Mouse (Mus musculus) limb, embryonic 14.5 days (tissue): ENCODE measurements at regions not wholly inside any gene's neighbourhood (a gene's known extent, or its start where the extent isn't known, plus 50 kb on each side); places are given as distances from the start of the nearest gene placed in this dataset.

ENCODE experiments used
- ATAC-seq: fragments of 200-750 bp; cut with Nextera tagmentation; 2 replicates; pipeline ENCODE4 v1.8.0; 2017; ENCODE audit warnings: low read depth, moderate number of reproducible peaks, moderate TSS enrichment; ENCODE audit not compliant: low FRiP score
- DNase-seq: peaks from one replicate; pipeline ENCODE4 v3.0.0-alpha.2; 2015; ENCODE audit warnings: low spot score
- H3K27ac ChIP-seq: fragments of 300-500 bp; sonication (generic); replicated peaks from 2 replicates; pipeline ENCODE4 v1.5.1; 2014; ENCODE audit warnings: low read depth, mild to moderate bottlenecking, low read length, moderate library complexity, mixed read lengths
- H3K27me3 ChIP-seq: fragments of 300-500 bp; sonication (generic); 2 replicates; pipeline ENCODE4 v1.6.1; 2014; ENCODE audit warnings: low read length, mixed read lengths; ENCODE audit not compliant: control insufficient read depth, insufficient read depth
- H3K36me3 ChIP-seq: fragments of 300-500 bp; sonication (generic); 2 replicates; pipeline ENCODE4 v1.6.1; 2014; ENCODE audit warnings: mild to moderate bottlenecking, low read length, moderate library complexity, mixed read lengths; ENCODE audit not compliant: control insufficient read depth, insufficient read depth
- H3K4me1 ChIP-seq: fragments of 300-500 bp; sonication (generic); 2 replicates; pipeline ENCODE4 v1.6.1; 2014; ENCODE audit warnings: antibody characterized with exemption, low read length, mixed read lengths; ENCODE audit not compliant: control insufficient read depth, insufficient read depth
- H3K4me2 ChIP-seq: fragments of 300-500 bp; sonication (generic); replicated peaks from 2 replicates; pipeline ENCODE4 v1.6.1; 2014; ENCODE audit warnings: low read depth, mild to moderate bottlenecking, low read length, moderate library complexity; ENCODE audit not compliant: severe bottlenecking
- H3K4me3 ChIP-seq: fragments of 300-500 bp; sonication (generic); replicated peaks from 2 replicates; pipeline ENCODE4 v1.5.1; 2014; ENCODE audit warnings: low read length
- H3K9ac ChIP-seq: fragments of 300-500 bp; sonication (generic); 2 replicates; pipeline ENCODE4 v1.6.1; 2014; ENCODE audit warnings: mild to moderate bottlenecking, low read depth, low read length, moderate library complexity; ENCODE audit not compliant: severe bottlenecking
- H3K9me3 ChIP-seq: fragments of 300-500 bp; sonication (generic); 2 replicates; pipeline ENCODE4 v1.6.1; 2016; ENCODE audit warnings: low read length; ENCODE audit not compliant: control insufficient read depth
- POLR2A ChIP-seq: fragments of 200-500 bp; IDR thresholded peaks from 2 replicates; pipeline ENCODE4 v1.8.0; 2012; ENCODE audit warnings: inconsistent platforms, mild to moderate bottlenecking, moderate library complexity, borderline replicate concordance; ENCODE audit not compliant: insufficient read depth, insufficient read length; ENCODE audit errors: extremely low read depth
- WGBS: fragments of 180-500 bp; shearing (Covaris S2); extraction: QIAGEN DNeasy Blood & Tissue Kit; methylation state at CpG from one replicate; pipeline ENCODE4 v1.1.7; 2014; 5-methylcytosine and 5-hydroxymethylcytosine counted together

DNA sequence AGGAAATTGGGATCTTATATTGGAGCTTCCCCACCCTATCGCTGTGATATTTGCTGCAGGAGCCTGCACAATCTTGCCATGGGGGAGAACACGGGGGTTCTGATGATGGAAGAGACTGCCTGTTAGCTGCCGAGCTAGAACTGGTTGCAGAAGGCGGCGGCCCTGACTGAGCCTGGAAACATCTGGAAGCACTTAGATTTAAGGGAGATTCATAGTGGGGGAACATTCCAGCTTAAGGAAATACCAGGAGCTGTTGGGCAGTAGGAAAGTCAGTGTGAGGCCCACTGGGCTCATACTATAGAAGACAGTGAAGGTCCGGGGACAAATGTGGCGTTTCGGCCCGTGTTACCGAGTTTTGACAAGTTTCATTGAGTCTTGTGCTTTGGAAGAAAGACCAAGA, 353.6 kb upstream of the Zmiz1 start:
- no peak overlapping the region for H3K4me2 ChIP-seq
- no peak overlapping the region for H3K4me3 ChIP-seq
- H3K27me3 ChIP-seq: no peaks in the 10 kb centered on the region
- 30% methylated on average over 10 of the region's 10 CpGs for WGBS
- H3K36me3 ChIP-seq: no peaks in the 10 kb centered on the region
- TF ChIP-seq POLR2A: no peak
- H3K27ac ChIP-seq: peak overlapping the region; percentile 86
- no peak overlapping the region for H3K9ac ChIP-seq
- peak; percentile 76 for DNase-seq
- ATAC-seq: peak; percentile 85
- no peaks in the 10 kb centered on the region for H3K9me3 ChIP-seq
- peaks cover 30% of the 10 kb centered on the region for H3K4me1 ChIP-seq

GRCm38 (mm10) chr14:25106451-25106850, 352.5 kb upstream of the Zmiz1 start:
- H3K27me3 ChIP-seq: no peaks in the 10 kb centered on the region
- 95% methylated on average over 2 of the region's 2 CpGs for WGBS
- no peak overlapping the region for H3K4me2 ChIP-seq
- H3K9me3 ChIP-seq: no peaks in the 10 kb centered on the region
- no peaks in the 10 kb centered on the region for H3K36me3 ChIP-seq
- ATAC-seq (no peak), DNase-seq (no peak)
- TF ChIP-seq POLR2A: no peak
- 0 out of 2 replicates have a peak overlapping the region, but pooled peaks have one; percentile 86 for H3K27ac ChIP-seq
- peaks cover 30% of the 10 kb centered on the region for H3K4me1 ChIP-seq
- no peak overlapping the region for H3K9ac ChIP-seq
- no peak overlapping the region for H3K4me3 ChIP-seq

GRCm38 (mm10) chr14:25108101-25108652, 350.8 kb upstream of the Zmiz1 start:
- peak overlapping the region; percentile 49; the same call in 1 of the 2 replicates for H3K27ac ChIP-seq
- 0 out of 2 replicates have a peak, but pooled peaks have one; percentile 1 for ATAC-seq
- H3K4me1 ChIP-seq: peaks cover 30% of the 10 kb centered on the region
- 0 out of 2 replicates have a peak overlapping the region, but pooled peaks have one; percentile 3 for H3K4me2 ChIP-seq
- no peak overlapping the region for H3K4me3 ChIP-seq
- peak overlapping the region; percentile 41; the same call in 1 of the 2 replicates for H3K9ac ChIP-seq
- DNase-seq: no peak
- H3K9me3 ChIP-seq: no peaks in the 10 kb centered on the region
- H3K36me3 ChIP-seq: no peaks in the 10 kb centered on the region
- no peaks in the 10 kb centered on the region for H3K27me3 ChIP-seq
- 26% methylated on average over 17 of the region's 17 CpGs for WGBS
- no peak for TF ChIP-seq POLR2A

- Histone ChIP-seq H3K27ac (peak overlapping the region; percentile 49; the same call in 1 of the 2 replicates), H3K36me3 (no peaks in the 10 kb centered on the region), H3K27me3 (no peaks in the 10 kb centered on the region), H3K4me1 (peaks cover 30% of the 10 kb centered on the region), H3K4me2 (0 out of 2 replicates have a peak overlapping the region, but pooled peaks have one; percentile 3), H3K9me3 (no peaks in the 10 kb centered on the region), H3K9ac (peak overlapping the region; percentile 41; the same call in 1 of the 2 replicates), H3K4me3 (no peak overlapping the region)
- WGBS: 7% methylated on average over 8 of the region's 8 CpGs
- DNase-seq (peak; percentile 26), ATAC-seq (0 out of 2 replicates have a peak, but pooled peaks have one; percentile 38)
- no peak for TF ChIP-seq POLR2A
Measured at GRCm38 (mm10) chr14:25108701-25109290, 350.2 kb upstream of the Zmiz1 start.

GRCm38 (mm10) chr14:25109691-25110090, 349.3 kb upstream of the Zmiz1 start:
- Histone ChIP-seq H3K4me2 (no peak overlapping the region), H3K36me3 (no peaks in the 10 kb centered on the region), H3K27ac (no peak overlapping the region), H3K27me3 (no peaks in the 10 kb centered on the region), H3K4me3 (no peak overlapping the region), H3K9ac (no peak overlapping the region), H3K4me1 (peaks cover 30% of the 10 kb centered on the region), H3K9me3 (no peaks in the 10 kb centered on the region)
- ATAC-seq: no peak
- DNase-seq: no peak
- 30% methylated on average over 1 of the region's 1 CpGs for WGBS
- no peak for TF ChIP-seq POLR2A
